Mouse (Mus musculus): ENCODE results near the gene Txnrd3. TPM values are rescaled to one million over a fixed set of nuclear protein-coding genes. Genes with fewer than 3 reads are reported as not detected.

The Txnrd3 gene
- total and polyA plus RNA-seq, 3 experiments, result 6.1 to 8.6 (median 8.0) TPM

GRCm38 (mm10) chr6:89595018-89595776 is 48.6 kb upstream of the Txnrd3 start, which contains the start of gene Chchd6 (continued):
- no peak for TF ChIP-seq ZKSCAN1 (IDR thresholded peaks at IDR 0.05; ENCODE audit: borderline replicate concordance, low read depth, low read length)
- TF ChIP-seq KAT2A (IDR thresholded peaks at IDR 0.05; ENCODE audit: insufficient replicate concordance, low read length), result peak; percentile 98
- peak; percentile 58; the same call in 1 of the 2 replicates for TF ChIP-seq MEF2A (IDR thresholded peaks at IDR 0.05; ENCODE audit: borderline replicate concordance, low read depth, low read length)
- no peak for TF ChIP-seq PAX5 (IDR thresholded peaks at IDR 0.05; ENCODE audit: low read length)
- no peak for TF ChIP-seq TBP (conservative IDR thresholded peaks at IDR 0.05; ENCODE audit: low read depth, low read length)
- TF ChIP-seq ETS1 (conservative IDR thresholded peaks at IDR 0.05; ENCODE audit: low read depth, low read length), result no peak
- TF ChIP-seq ELF1 (IDR thresholded peaks at IDR 0.05; ENCODE audit: low read depth, low read length), result peak; percentile 63; the same call in 1 of the 2 replicates
- TF ChIP-seq CTCF (conservative IDR thresholded peaks at IDR 0.05 in 1 of 2, IDR thresholded peaks at IDR 0.05 in 1 of 2; ENCODE audit: low read depth in 2 of 2, low read length in 2 of 2), result no peak
- TF ChIP-seq MAFK (IDR thresholded peaks at IDR 0.05; ENCODE audit: insufficient replicate concordance, low read length), result no peak
- TF ChIP-seq NRF1 (IDR thresholded peaks at IDR 0.05; ENCODE audit: low read depth, low read length), result peak; percentile 69

GRCm38 (mm10) chr6:89595777-89596146 is 48.0 kb upstream of the Txnrd3 start:
- Histone ChIP-seq H3K9me3 (replicated peaks; ENCODE audit: low read length) (peaks cover 4% of the 10 kb centered on the region), H3K4me3 (replicated peaks in 1 of 3; ENCODE audit: low read depth in 2 of 3, low read length in 2 of 3, poor library complexity in 1 of 3) (peak overlapping the region in 1 of 3 experiments; percentile 71), H3K4me1 (ENCODE audit: control insufficient read depth in 1 of 2, insufficient read depth in 2 of 2) (peaks cover 3 to 10% of the 10 kb centered on the region in 2 experiments), H3K36me3 (replicated peaks in 1 of 2; ENCODE audit: control insufficient read depth in 1 of 2, insufficient read depth in 1 of 2, low read length in 1 of 2) (no peaks in the 10 kb centered on the region), H3K27me3 (replicated peaks) (no peaks in the 10 kb centered on the region), H3K79me2 (replicated peaks; ENCODE audit: control insufficient read depth, extremely low read depth, insufficient read depth, poor library complexity, severe bottlenecking) (no peaks in the 10 kb centered on the region), H3K4me2 (ENCODE audit: insufficient read depth, low read depth, poor library complexity, severe bottlenecking) (no peak overlapping the region), H3K27ac (ENCODE audit: insufficient read depth, low read depth) (no peak overlapping the region), H3K9ac (ENCODE audit: insufficient read depth, low read depth) (no peak overlapping the region)
- TF ChIP-seq MAX (IDR thresholded peaks at IDR 0.05; ENCODE audit: low read length) (no peak), CHD2 (IDR thresholded peaks at IDR 0.05; ENCODE audit: low read length) (no peak), HCFC1 (IDR thresholded peaks at IDR 0.05; ENCODE audit: low read depth, low read length) (no peak), IRF4 (IDR thresholded peaks at IDR 0.05; ENCODE audit: low read depth, low read length) (no peak), BHLHE40 (IDR thresholded peaks at IDR 0.05; ENCODE audit: low read depth, low read length) (no peak), MEF2A (IDR thresholded peaks at IDR 0.05; ENCODE audit: borderline replicate concordance, low read depth, low read length) (no peak), GABPA (IDR thresholded peaks at IDR 0.05; ENCODE audit: insufficient replicate concordance, low read depth, low read length) (no peak), SMC3 (IDR thresholded peaks at IDR 0.05; ENCODE audit: low read depth, low read length) (no peak), KAT2A (IDR thresholded peaks at IDR 0.05; ENCODE audit: insufficient replicate concordance, low read length) (no peak), TCF12 (IDR thresholded peaks at IDR 0.05; ENCODE audit: low read depth, low read length) (no peak), MXI1 (IDR thresholded peaks at IDR 0.05; ENCODE audit: low read depth, low read length) (no peak), CTCF (conservative IDR thresholded peaks at IDR 0.05 in 1 of 2, IDR thresholded peaks at IDR 0.05 in 1 of 2; ENCODE audit: low read depth in 2 of 2, low read length in 2 of 2) (no peak), ZNF384 (IDR thresholded peaks at IDR 0.05; ENCODE audit: low read depth, low read length) (no peak), JUN (IDR thresholded peaks at IDR 0.05; ENCODE audit: insufficient read depth, low read depth, low read length) (no peak), POLR2AphosphoS2 (IDR thresholded peaks at IDR 0.05; ENCODE audit: low read depth, low read length) (no peak)
- in situ Hi-C loops (cut with MboI; ENCODE audit: low pct_ligation_motif_present, low pct_unique_long_range_greater_than_20kb, low sequenced_read_pairs), result no loop called here
- DNase-seq (ENCODE audit: extremely low read depth), result no peak
- dilution Hi-C loops (cut with MboI; ENCODE audit: extremely low pct_ligation_motif_present, extremely low pct_unique_long_range_greater_than_20kb, low sequenced_read_pairs), result no loop called here

Data from CH12.LX (cell line).